Mouse (Mus musculus): Measurements from ENCODE around the gene Gm20388.

DNA sequence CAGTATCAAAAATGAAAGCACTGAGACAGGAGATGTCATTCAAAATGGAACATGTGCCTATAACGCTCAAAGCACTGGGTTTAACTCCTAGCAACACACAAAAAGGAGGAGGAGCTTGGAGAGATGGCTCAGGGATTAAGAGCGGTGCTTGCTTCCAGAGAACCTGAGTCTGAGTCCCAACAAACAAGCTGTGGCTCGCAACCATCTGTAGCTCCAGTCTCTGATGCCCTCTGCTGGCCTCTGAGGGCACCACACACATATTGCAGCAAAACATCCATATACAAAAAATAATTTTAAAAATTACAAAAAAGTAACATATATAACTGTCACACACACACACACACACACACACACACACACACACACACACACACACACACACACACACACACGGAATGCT, 3379.5 kb downstream of the Gm20388 start:
- TF ChIP-seq CTCF (IDR thresholded peaks at IDR 0.05; ENCODE audit: extremely low read depth, insufficient read depth, low read length) (peak; percentile 43), POLR2A (IDR thresholded peaks at IDR 0.05; ENCODE audit: extremely low read depth, insufficient read depth, low read length) (no peak)

Measured in cortical plate, adult 2 months (tissue).